Mouse (Mus musculus): ENCODE data around the gene Smarcd3.

DNA sequence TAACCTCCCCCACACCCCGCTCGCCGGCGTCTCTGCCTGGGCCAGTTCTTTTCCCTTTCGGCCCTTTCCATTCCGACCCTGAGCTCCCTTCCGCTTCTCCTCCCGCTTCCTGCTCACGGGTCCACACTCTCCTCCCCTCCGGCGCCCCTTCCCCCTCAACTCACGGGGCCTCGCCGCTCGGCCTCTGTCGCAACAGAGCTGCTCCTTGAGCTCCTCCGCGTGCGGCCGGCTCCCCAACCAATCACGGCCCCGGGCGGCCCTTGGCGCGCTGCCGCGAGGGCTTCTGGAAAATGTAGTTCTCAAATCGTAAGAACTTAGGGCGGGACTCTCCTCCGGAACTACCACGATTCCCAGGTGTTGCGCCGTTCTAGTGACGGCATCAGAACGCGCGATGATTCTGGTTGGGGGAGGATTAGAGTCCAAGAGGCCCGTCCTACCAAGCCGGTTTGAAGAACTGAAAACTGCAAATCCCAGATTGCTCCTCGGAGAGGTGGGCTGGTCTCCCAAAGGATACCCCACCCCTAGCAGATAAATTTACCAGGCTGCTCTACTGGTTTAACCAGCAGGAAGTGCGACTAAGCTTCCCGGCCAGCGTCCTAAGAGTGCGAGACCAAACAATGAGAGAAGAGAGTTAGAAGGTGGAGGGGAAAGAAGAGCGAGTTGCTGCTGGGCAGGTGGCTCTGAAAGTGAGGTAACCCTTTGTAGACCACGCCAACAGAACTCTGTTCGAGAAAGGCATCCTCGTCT is 46.9 kb downstream of the Smarcd3 start, which contains the start of gene Abcf2:
- TF ChIP-seq CTCF (IDR thresholded peaks at IDR 0.05; ENCODE audit: control insufficient read depth, insufficient read depth, insufficient read length) (no peak), MAX (IDR thresholded peaks at IDR 0.05) (peak; percentile 51)

Measured in C2C12 (cell line).